Mouse (Mus musculus) hindbrain, embryonic 12.5 days (tissue): Measurements from ENCODE around the gene Sarm1. TPM values are rescaled to one million over a fixed set of nuclear protein-coding genes. Genes with fewer than 3 reads are reported as not detected.

ENCODE experiments used
- ATAC-seq: fragments of 200-750 bp; cut with Nextera tagmentation; 2 replicates; pipeline ENCODE4 v1.8.0; 2017; ENCODE audit warnings: moderate TSS enrichment; ENCODE audit not compliant: low FRiP score
- H3K27ac ChIP-seq: fragments of 300-500 bp; sonication (generic); 2 replicates; pipeline ENCODE4 v1.5.1; 2016; ENCODE audit warnings: mild to moderate bottlenecking
- H3K27me3 ChIP-seq: fragments of 300-500 bp; sonication (generic); 2 replicates; pipeline ENCODE4 v1.6.1; 2016; ENCODE audit warnings: mild to moderate bottlenecking
- H3K36me3 ChIP-seq: fragments of 300-500 bp; sonication (generic); 2 replicates; pipeline ENCODE4 v1.6.1; 2016; ENCODE audit warnings: mild to moderate bottlenecking
- H3K4me1 ChIP-seq: fragments of 300-500 bp; sonication (generic); 2 replicates; pipeline ENCODE4 v1.6.1; 2016
- H3K4me2 ChIP-seq: fragments of 300-500 bp; sonication (generic); replicated peaks from 2 replicates; pipeline ENCODE4 v1.6.1; 2016; ENCODE audit warnings: mild to moderate bottlenecking
- H3K4me3 ChIP-seq: fragments of 300-500 bp; sonication (generic); 2 replicates; pipeline ENCODE4 v1.5.1; 2016; ENCODE audit warnings: mild to moderate bottlenecking
- H3K9ac ChIP-seq: fragments of 300-500 bp; sonication (generic); 2 replicates; pipeline ENCODE4 v1.6.1; 2016; ENCODE audit warnings: mild to moderate bottlenecking, moderate library complexity
- H3K9me3 ChIP-seq: fragments of 300-500 bp; sonication (generic); replicated peaks from 2 replicates; pipeline ENCODE4 v1.6.1; 2016; ENCODE audit warnings: mild to moderate bottlenecking
- WGBS: fragments of 180-500 bp; shearing (Covaris S2); methylation state at CpG from one replicate; pipeline ENCODE4 v1.1.7; 2016; 5-methylcytosine and 5-hydroxymethylcytosine counted together
- polyA plus RNA-seq: library from polyadenylated mRNA; unstranded; fragments of >200 nt; fragmentation: Nextera tagmentation; extraction: Ambion mirVana; gene quantifications from 2 replicates; pipeline ENCODE4 v1.2.1, GENCODE M21; 2016

Sarm1 gene
- polyA plus RNA-seq, 1 experiment from 2014 or later, result 33.7 TPM

DNA sequence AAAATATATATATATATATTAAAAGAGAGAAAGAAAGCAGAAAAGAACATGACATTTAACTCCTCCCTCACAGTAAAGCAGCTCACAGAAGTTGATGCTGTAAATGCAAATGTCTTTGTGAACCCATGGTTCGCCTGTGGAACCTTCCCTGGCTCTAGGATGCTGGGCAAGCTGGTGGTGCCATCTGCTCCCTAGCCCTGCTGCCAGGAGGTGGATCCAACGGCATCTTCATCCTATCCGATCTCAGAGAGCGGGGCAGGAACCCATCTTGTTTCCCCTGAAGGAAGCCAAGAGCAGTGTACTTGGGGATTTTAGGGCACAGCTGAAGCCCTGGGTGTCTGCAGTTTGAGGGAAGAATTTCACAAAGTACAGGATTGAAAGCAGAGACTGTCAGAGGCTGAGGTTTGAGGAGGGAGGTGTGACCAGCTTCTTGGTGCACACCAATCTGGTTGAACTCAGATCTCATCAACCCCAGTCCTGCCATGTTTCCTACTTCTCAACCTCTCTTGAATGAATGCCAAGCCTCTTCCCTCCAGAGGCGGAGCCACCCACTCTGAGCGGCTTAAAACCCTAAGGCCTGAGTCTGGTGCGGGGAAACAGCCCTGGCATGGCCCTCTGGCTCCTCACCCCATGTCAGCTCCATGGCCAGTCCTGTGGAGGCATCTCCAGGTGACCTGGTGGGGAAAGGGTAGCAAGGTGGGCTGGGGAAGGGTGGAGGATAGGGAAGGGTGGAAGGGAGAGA lies 5.5 kb upstream of the Sarm1 start, which contains the start of gene Sebox:
Gene Sebox (plus strand): TSS at position 539 of the 742 bp plus-strand sequence.
- H3K4me1 ChIP-seq, result peaks cover 4% of the 10 kb centered on the region
- H3K4me3 ChIP-seq, result no peak within 1 kb of the TSS
- H3K4me2 ChIP-seq, result no peak within 1 kb of the TSS
- peaks cover 22% of the 10 kb centered on the region for H3K27me3 ChIP-seq
- no peaks in the 10 kb centered on the region for H3K9me3 ChIP-seq
- H3K27ac ChIP-seq, result no peak within 1 kb of the TSS
- peaks cover 21% of the 10 kb centered on the region for H3K36me3 ChIP-seq
- ATAC-seq, result no peak
- 71% methylated on average over 7 of the region's 7 CpGs for WGBS
- no peak within 1 kb of the TSS for H3K9ac ChIP-seq

DNA sequence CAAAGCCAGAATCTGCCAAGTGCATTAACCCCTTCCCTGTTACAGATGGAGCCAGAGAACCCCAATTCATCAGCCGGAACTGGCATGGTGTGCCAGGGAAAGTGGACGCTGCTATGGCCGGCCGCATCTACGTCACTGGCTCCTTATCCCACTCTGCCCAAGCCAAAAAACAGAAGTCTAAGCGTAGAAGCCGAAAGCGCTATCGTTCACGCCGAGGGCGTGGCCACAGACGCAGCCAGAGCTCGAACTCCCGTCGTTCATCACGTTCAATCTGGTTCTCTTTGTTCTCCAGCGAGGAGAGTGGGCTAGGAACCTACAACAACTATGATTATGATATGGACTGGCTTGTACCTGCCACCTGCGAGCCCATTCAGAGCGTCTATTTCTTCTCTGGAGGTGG lies 4.0 kb upstream of the Sarm1 start:
- H3K4me2 ChIP-seq, result no peak overlapping the region
- H3K36me3 ChIP-seq, result peaks cover 6% of the 10 kb centered on the region
- H3K27ac ChIP-seq, result no peak overlapping the region
- H3K9ac ChIP-seq, result no peak overlapping the region
- ATAC-seq, result no peak
- 76% methylated on average over 20 of the region's 20 CpGs for WGBS
- no peaks in the 10 kb centered on the region for H3K9me3 ChIP-seq
- H3K27me3 ChIP-seq, result peaks cover 22% of the 10 kb centered on the region
- H3K4me1 ChIP-seq, result peaks cover 12% of the 10 kb centered on the region
- no peak overlapping the region for H3K4me3 ChIP-seq

DNA sequence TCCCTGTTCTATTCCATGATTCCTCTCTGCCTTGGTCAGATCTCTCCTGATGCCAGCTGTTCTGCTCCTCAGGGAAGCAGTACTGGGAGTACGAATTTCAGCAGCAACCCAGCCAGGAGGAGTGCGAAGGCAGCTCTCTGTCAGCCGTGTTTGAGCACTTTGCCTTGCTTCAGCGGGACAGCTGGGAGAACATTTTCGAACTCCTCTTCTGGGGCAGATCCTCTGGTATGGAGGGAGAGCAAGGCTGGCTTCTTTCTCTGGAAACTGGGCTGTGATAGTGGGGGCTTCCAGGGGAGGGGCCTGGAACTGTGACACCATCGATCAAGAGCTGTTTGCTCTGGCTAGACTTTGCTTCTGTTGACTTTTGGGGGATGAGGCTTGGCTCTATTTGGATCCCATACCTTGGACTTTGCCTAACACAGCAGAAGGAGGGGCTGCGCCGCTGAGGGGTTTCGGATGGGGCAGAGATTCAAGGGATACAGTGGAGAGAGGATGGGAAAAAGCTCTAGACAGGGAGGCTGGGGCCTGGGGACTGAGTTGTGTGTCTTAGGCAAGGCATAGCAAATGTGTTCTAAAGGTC lies 3.2 kb upstream of the Sarm1 start:
- WGBS, result 78% methylated on average over 9 of the region's 9 CpGs
- no peaks in the 10 kb centered on the region for H3K36me3 ChIP-seq
- no peak overlapping the region for H3K27ac ChIP-seq
- H3K4me3 ChIP-seq, result no peak overlapping the region
- no peaks in the 10 kb centered on the region for H3K9me3 ChIP-seq
- 0 out of 2 replicates have a peak overlapping the region, but pooled peaks have one; percentile 4 for H3K9ac ChIP-seq
- peaks cover 20% of the 10 kb centered on the region for H3K4me1 ChIP-seq
- H3K27me3 ChIP-seq, result peaks cover 28% of the 10 kb centered on the region
- no peak for ATAC-seq
- peak overlapping the region; percentile 3; the same call in 1 of the 2 replicates for H3K4me2 ChIP-seq

DNA sequence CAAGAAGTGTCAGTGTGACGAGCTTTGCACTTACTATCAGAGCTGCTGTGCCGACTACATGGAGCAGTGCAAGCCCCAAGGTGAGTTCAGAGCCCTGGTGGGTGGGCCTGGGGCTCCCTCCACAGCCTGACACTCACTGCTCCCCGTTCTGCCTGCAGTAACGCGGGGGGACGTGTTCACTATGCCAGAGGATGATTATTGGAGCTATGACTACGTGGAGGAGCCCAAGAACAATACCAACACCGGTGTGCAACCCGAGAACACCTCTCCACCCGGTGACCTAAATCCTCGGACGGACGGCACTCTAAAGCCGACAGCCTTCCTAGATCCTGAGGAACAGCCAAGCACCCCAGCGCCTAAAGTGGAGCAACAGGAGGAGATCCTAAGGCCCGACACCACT lies 2.0 kb upstream of the Sarm1 start:
- no peak overlapping the region for H3K4me2 ChIP-seq
- H3K4me1 ChIP-seq, result peaks cover 26% of the 10 kb centered on the region
- WGBS, result 50% methylated on average over 16 of the region's 16 CpGs

DNA sequence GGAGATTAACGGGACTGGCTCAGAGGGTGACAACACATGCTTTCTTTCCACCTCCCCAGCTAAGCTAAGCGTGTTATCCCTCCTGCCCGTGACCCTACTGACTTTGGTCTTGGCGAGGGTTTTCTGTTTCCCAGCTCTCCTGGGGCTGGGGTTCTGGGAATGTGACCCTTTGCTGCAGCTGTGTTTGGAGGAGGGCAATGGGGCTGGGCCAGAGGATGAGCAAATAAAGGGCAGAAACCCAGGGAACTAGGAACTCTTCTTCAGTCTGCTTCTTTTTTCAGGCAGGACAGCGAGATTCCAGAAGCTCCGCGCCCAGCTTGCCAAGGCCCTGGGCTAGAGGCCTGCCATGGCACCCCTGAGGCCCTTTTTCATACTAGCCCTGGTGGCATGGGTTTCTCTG lies 1.4 kb upstream of the Sarm1 start, which contains the start of gene Vtn:
Gene Vtn (plus strand): TSS at position 88 of the 400 bp plus-strand sequence.
- ATAC-seq, result no peak
- Histone ChIP-seq H3K27me3 (peaks cover 43% of the 10 kb centered on the region), H3K27ac (peak within 1 kb of the TSS; percentile 95), H3K9me3 (no peaks in the 10 kb centered on the region), H3K4me3 (peak within 1 kb of the TSS; percentile 75), H3K4me1 (peaks cover 26% of the 10 kb centered on the region), H3K36me3 (no peaks in the 10 kb centered on the region), H3K9ac (peak within 1 kb of the TSS; percentile 59), H3K4me2 (peak within 1 kb of the TSS; percentile 92)
- WGBS, result 35% methylated on average over 7 of the region's 7 CpGs

More for the DNA sequence above, 2.0 kb upstream of the Sarm1 start:
- ATAC-seq, result no peak
- Histone ChIP-seq H3K9me3 (no peaks in the 10 kb centered on the region), H3K27ac (no peak overlapping the region), H3K36me3 (no peaks in the 10 kb centered on the region), H3K27me3 (peaks cover 38% of the 10 kb centered on the region), H3K9ac (no peak overlapping the region), H3K4me3 (0 out of 2 replicates have a peak overlapping the region, but pooled peaks have one; percentile 1)

DNA sequence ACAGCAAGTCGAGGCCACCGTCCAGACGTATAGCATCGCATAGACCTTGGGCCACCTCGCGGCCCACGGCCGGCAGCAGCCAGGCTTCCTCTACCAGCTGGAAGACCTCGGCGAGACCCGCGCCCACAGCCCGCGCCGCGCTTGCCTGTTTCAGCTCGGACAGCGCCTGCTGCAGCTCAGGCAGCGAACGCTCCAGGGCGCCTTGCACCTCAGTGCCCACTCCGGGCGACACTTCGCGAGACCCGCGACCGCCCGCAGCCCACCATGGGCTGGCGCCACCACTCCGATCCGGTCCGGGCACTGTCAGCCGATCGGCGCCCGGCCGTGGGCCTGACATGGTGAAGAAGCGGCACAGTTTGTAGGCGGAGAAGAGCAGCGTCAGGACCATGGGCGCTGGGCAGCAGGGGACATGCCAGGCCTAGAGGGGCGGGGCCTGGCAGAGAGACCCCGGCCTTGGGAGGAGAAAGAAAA lies 448 bp downstream of the Sarm1 start:
- peaks cover 26% of the 10 kb centered on the region for H3K4me1 ChIP-seq
- peak overlapping the region; percentile 92 for H3K4me2 ChIP-seq
- H3K27me3 ChIP-seq, result peaks cover 43% of the 10 kb centered on the region
- under 1% methylated on average over 44 of the region's 44 CpGs for whole genome bisulfite sequencing
- H3K9me3 ChIP-seq, result no peaks in the 10 kb centered on the region
- H3K27ac ChIP-seq, result peak overlapping the region; percentile 95
- ATAC-seq, result peak; percentile 80
- no peaks in the 10 kb centered on the region for H3K36me3 ChIP-seq
- peak overlapping the region; percentile 89 for H3K9ac ChIP-seq
- peak overlapping the region; percentile 75 for H3K4me3 ChIP-seq

DNA sequence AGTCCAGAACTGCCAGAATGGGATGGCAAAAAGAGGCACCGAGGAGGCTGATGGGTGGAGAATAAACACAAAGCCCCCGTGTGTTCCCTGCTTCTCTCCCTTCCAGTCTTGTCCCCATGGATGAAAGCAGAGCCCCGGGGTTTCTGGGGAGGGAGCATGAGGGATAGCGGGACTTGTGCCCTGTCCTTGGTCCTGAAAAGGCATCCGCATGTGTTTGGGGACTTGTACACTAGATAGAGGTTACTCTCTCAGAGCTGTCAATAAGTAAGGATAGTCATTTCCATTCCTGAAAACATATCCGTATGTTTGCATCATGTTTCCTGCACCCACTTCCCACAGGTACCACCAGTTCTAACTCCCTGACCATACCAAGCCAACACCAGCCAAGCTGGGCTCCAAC lies 1.6 kb downstream of the Sarm1 start:
- H3K4me1 ChIP-seq, result peaks cover 28% of the 10 kb centered on the region
- peak overlapping the region; percentile 92 for H3K4me2 ChIP-seq
- no peak overlapping the region for H3K27ac ChIP-seq
- peak overlapping the region; percentile 75 for H3K4me3 ChIP-seq
- peak overlapping the region; percentile 89 for H3K9ac ChIP-seq
- ATAC-seq, result no peak
- no peaks in the 10 kb centered on the region for H3K36me3 ChIP-seq
- WGBS, result 9% methylated on average over 6 of the region's 6 CpGs
- H3K27me3 ChIP-seq, result peaks cover 51% of the 10 kb centered on the region
- H3K9me3 ChIP-seq, result no peaks in the 10 kb centered on the region

DNA sequence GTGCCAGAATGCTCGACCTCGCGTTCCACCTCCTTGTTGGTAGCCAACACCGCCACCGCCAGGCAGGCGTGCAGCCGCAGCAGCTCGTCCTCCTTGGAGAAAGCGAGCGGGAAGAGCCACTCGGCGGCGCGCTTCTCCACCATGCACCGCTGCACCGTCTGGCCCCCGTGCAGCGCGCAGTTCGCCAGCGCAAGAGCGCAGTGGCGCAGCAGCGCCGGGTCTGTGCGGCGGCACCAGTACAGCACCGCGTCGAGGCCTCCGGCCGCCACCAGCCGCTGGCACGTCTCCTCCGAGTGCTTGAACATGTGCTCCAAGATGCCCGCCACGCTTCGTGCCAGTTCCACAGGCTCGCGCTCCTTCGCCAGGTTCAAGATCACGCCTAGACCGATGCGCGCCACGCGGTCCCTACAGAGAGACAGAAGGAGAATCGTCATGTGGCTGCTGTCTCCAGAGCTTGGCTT lies 6.7 kb downstream of the Sarm1 start:
- H3K4me2 ChIP-seq, result peak overlapping the region; percentile 54
- peaks cover 16% of the 10 kb centered on the region; the same call in 1 of the 2 replicates for H3K36me3 ChIP-seq
- peak overlapping the region; percentile 26 for H3K4me3 ChIP-seq
- WGBS, result 7% methylated on average over 48 of the region's 48 CpGs
- H3K27ac ChIP-seq, result 0 out of 2 replicates have a peak overlapping the region, but pooled peaks have one; percentile 7
- ATAC-seq, result peak; percentile 68
- peak overlapping the region; percentile 53 for H3K9ac ChIP-seq
- H3K27me3 ChIP-seq, result peaks cover 76% of the 10 kb centered on the region
- H3K9me3 ChIP-seq, result no peaks in the 10 kb centered on the region
- peaks cover 16% of the 10 kb centered on the region for H3K4me1 ChIP-seq

DNA sequence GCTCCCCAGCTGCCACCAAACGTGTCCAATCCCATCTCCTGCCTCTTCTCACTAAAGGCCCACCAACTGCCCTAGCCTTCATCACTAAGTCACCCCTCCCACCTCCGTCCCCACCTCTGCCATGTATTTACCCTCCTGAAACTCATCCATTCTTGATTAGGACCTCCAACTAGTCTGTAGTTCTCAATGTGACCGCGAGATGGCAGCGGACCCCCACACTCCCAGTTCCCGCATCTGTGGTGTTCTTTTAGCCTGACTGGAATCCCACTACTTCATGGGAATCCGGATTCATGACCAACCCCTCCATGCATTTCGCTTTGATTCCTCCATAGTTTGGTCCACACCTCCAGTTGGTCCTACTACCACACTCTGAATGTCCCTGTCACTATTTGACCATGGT lies 9.4 kb downstream of the Sarm1 start:
- no peak for ATAC-seq
- WGBS, result 5% methylated on average over 8 of the region's 8 CpGs
- peaks cover 61% of the 10 kb centered on the region for H3K27me3 ChIP-seq

DNA sequence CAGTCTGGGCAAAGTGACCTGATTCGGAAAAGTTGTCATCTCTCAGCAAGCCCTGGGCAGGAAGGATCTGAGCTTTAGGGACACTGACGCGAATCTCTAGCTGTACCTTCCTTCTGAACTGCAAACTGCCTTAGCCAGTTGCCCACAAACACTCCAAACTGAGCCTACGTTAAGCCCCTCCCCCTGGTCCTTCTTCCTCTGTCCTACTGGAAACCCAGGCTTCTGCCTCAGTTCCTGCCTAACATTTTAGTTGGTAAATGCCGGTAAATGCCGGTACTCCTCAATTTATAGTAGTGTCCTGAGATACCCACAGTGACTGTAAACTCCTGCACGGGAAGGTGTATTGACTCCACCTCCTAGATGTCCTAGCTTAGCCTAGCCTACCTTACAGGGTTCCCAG lies 13.9 kb downstream of the Sarm1 start:
- Histone ChIP-seq H3K9ac (no peak overlapping the region), H3K27me3 (peaks cover 31% of the 10 kb centered on the region), H3K4me1 (no peaks in the 10 kb centered on the region), H3K27ac (no peak overlapping the region), H3K36me3 (peaks cover 33% of the 10 kb centered on the region), H3K9me3 (no peaks in the 10 kb centered on the region), H3K4me3 (no peak overlapping the region), H3K4me2 (no peak overlapping the region)
- WGBS, result 64% methylated on average over 7 of the region's 7 CpGs
- ATAC-seq, result no peak

More for the DNA sequence above, 9.4 kb downstream of the Sarm1 start:
- no peak overlapping the region for H3K9ac ChIP-seq
- no peak overlapping the region for H3K27ac ChIP-seq
- H3K9me3 ChIP-seq, result no peaks in the 10 kb centered on the region
- H3K4me1 ChIP-seq, result peaks cover 9% of the 10 kb centered on the region
- H3K4me3 ChIP-seq, result no peak overlapping the region
- H3K4me2 ChIP-seq, result no peak overlapping the region
- H3K36me3 ChIP-seq, result peaks cover 18% of the 10 kb centered on the region

DNA sequence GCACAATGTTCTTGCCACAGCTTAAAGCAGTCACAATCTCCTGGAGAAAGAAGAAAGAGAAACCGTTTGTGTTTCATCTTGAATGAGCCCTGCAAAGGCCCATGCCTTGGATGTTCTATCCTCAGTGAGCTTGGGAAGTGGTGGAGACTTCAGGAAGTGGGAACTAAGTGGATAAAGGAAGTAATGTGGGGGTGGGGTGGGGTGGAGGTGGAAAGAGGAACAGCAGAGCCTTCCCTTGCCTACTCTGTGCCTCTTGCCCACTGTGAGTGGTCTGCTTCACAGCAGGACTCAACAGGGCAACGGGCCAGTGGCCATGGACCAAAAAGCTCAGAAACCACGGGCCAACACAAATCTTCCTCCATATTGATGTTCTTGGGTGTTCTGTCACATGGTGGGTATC lies 22.3 kb downstream of the Sarm1 start:
- no peak overlapping the region for H3K9ac ChIP-seq
- no peaks in the 10 kb centered on the region for H3K27me3 ChIP-seq
- H3K27ac ChIP-seq, result no peak overlapping the region
- H3K36me3 ChIP-seq, result peaks cover 13% of the 10 kb centered on the region; the same call in 1 of the 2 replicates
- H3K4me3 ChIP-seq, result no peak overlapping the region
- no peaks in the 10 kb centered on the region for H3K9me3 ChIP-seq
- H3K4me2 ChIP-seq, result no peak overlapping the region
- WGBS, result 92% methylated on average over 3 of the region's 3 CpGs
- H3K4me1 ChIP-seq, result no peaks in the 10 kb centered on the region
- no peak for ATAC-seq

DNA sequence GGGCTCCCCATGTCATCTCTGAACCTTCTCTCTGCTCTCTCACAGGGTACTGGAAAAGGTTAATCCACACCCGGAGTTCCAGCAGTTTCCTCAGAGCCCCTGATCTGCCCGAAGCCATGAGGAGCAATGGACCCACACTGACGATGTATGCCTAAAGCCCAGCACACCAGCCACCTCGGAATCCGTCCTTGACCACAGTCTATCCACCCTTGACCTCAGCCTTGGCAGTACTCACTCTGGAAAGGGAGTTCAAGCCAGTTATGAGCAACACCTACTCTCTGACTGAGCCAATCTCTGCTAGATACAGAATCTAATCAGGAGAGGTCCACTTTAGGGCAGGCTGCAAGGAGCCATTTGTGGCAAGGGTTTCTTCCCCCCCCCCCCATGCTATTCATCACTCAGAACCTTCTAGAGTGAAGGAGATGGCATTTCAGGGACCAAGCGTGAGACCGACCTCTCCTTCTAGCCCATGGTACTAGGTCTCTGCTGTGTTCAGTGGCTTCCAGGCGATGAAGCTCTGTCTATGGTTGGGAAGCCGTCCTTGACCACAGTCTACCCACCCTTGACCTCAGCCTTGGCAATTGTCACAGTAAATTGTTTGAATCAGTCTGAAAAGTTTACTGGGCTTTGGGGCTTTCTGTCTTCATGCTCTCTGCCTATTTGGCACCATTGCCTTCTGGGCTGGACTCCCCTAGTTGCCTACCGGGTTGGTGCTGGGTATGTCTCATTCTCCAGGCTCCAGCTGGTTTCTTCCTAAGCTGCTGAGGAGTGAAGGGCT lies 26.0 kb downstream of the Sarm1 start:
- Histone ChIP-seq H3K9me3 (no peaks in the 10 kb centered on the region), H3K36me3 (peaks cover 11% of the 10 kb centered on the region; the same call in 1 of the 2 replicates), H3K4me2 (no peak overlapping the region), H3K27ac (no peak overlapping the region), H3K9ac (no peak overlapping the region), H3K4me1 (peaks cover 3% of the 10 kb centered on the region), H3K4me3 (no peak overlapping the region), H3K27me3 (no peaks in the 10 kb centered on the region)
- no peak for ATAC-seq
- WGBS, result 89% methylated on average over 10 of the region's 10 CpGs
